Mouse (Mus musculus): Measurements from ENCODE around the gene Olfr1367.

DNA sequence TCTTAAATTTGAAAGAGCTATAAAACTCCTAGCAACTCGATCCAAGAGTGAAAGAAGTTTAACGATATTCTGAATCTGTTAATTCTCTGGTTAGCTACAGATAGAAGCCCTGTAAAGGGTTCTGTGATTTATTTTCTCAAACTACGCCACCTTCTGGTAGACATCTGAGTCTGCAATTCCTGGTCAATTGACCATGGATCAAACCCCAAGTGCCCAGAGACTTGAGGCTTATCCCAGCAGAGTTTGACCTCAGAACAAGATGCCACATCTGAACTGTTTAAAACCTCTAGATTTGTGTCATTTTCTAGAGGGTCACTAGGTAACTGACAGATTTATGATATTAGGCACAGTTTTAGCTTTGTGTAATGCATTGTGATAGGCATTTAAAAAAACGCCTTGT, 20.5 kb upstream of the Olfr1367 start:
- TF ChIP-seq CTCF (IDR thresholded peaks at IDR 0.05; ENCODE audit: control insufficient read depth, insufficient read depth, insufficient replicate concordance, low read depth, low read length) (no peak), POLR2A (IDR thresholded peaks at IDR 0.05; ENCODE audit: control insufficient read depth, low read depth, low read length) (no peak)
